Mouse (Mus musculus): ENCODE data around the gene Ppm1m. TPM values are rescaled to one million over a fixed set of nuclear protein-coding genes. Genes with fewer than 3 reads are reported as not detected.

Ppm1m gene
- total and polyA plus RNA-seq, 2 experiments from 2014 or later, result 16.2 to 18.5 TPM

GRCm38 (mm10) chr9:106193930-106194807 lies 5.4 kb downstream of the Ppm1m start:
- 88% methylated on average over 8 of the region's 8 CpGs for WGBS
- H3K27ac ChIP-seq (ENCODE audit: low read depth, low read length), result no peak overlapping the region

GRCm38 (mm10) chr9:106192998-106193397 lies 6.5 kb downstream of the Ppm1m start:
- 100% methylated on average over 1 of the region's 1 CpGs for WGBS
- no peak for ATAC-seq (ENCODE audit: low FRiP score)

More at GRCm38 (mm10) chr9:106193930-106194807, 5.4 kb downstream of the Ppm1m start:
- ATAC-seq (ENCODE audit: low FRiP score), result no peak
- no peaks in the 10 kb centered on the region for H3K9me3 ChIP-seq (ENCODE audit: low read length)
- peaks cover 27% of the 10 kb centered on the region for H3K36me3 ChIP-seq (ENCODE audit: insufficient read depth, low read length)
- no peaks in the 10 kb centered on the region for H3K27me3 ChIP-seq (ENCODE audit: insufficient read depth, low read length)
- H3K4me2 ChIP-seq (ENCODE audit: low read depth, low read length, poor library complexity, severe bottlenecking), result no peak overlapping the region
- no peak for TF ChIP-seq CTCF (IDR thresholded peaks at IDR 0.05)
- H3K9ac ChIP-seq (replicated peaks; ENCODE audit: low read length, poor library complexity, severe bottlenecking), result no peak overlapping the region
- no peaks in the 10 kb centered on the region; the same call in 1 of the 2 replicates for H3K4me1 ChIP-seq (ENCODE audit: insufficient read depth, low read length)
- no peak for DNase-seq (ENCODE audit: low spot score)
- no peak overlapping the region for H3K4me3 ChIP-seq (ENCODE audit: low read depth, low read length)

GRCm38 (mm10) chr9:106192024-106192423 lies 7.5 kb downstream of the Ppm1m start:
- H3K36me3 ChIP-seq (ENCODE audit: insufficient read depth, low read length), result peaks cover 48% of the 10 kb centered on the region
- no peaks in the 10 kb centered on the region for H3K27me3 ChIP-seq (ENCODE audit: insufficient read depth, low read length)
- H3K9ac ChIP-seq (replicated peaks; ENCODE audit: low read length, poor library complexity, severe bottlenecking), result no peak overlapping the region
- no peaks in the 10 kb centered on the region; the same call in 1 of the 2 replicates for H3K4me1 ChIP-seq (ENCODE audit: insufficient read depth, low read length)
- H3K27ac ChIP-seq (ENCODE audit: low read depth, low read length), result no peak overlapping the region
- WGBS, result 95% methylated on average over 8 of the region's 8 CpGs
- H3K9me3 ChIP-seq (ENCODE audit: low read length), result no peaks in the 10 kb centered on the region
- no peak overlapping the region for H3K4me2 ChIP-seq (ENCODE audit: low read depth, low read length, poor library complexity, severe bottlenecking)
- no peak for TF ChIP-seq CTCF (IDR thresholded peaks at IDR 0.05)
- DNase-seq (ENCODE audit: low spot score) (no peak), ATAC-seq (ENCODE audit: low FRiP score) (no peak)
- H3K4me3 ChIP-seq (ENCODE audit: low read depth, low read length), result no peak overlapping the region

More at GRCm38 (mm10) chr9:106192998-106193397, 6.5 kb downstream of the Ppm1m start:
- H3K27ac ChIP-seq (ENCODE audit: low read depth, low read length), result no peak overlapping the region
- no peaks in the 10 kb centered on the region for H3K27me3 ChIP-seq (ENCODE audit: insufficient read depth, low read length)
- DNase-seq (ENCODE audit: low spot score), result no peak
- no peaks in the 10 kb centered on the region; the same call in 1 of the 2 replicates for H3K4me1 ChIP-seq (ENCODE audit: insufficient read depth, low read length)
- H3K4me2 ChIP-seq (ENCODE audit: low read depth, low read length, poor library complexity, severe bottlenecking), result no peak overlapping the region
- no peak overlapping the region for H3K9ac ChIP-seq (replicated peaks; ENCODE audit: low read length, poor library complexity, severe bottlenecking)
- TF ChIP-seq CTCF (IDR thresholded peaks at IDR 0.05), result no peak
- H3K9me3 ChIP-seq (ENCODE audit: low read length), result no peaks in the 10 kb centered on the region
- no peak overlapping the region for H3K4me3 ChIP-seq (ENCODE audit: low read depth, low read length)
- H3K36me3 ChIP-seq (ENCODE audit: insufficient read depth, low read length), result peaks cover 38% of the 10 kb centered on the region

- H3K27me3 ChIP-seq (ENCODE audit: insufficient read depth, low read length), result no peaks in the 10 kb centered on the region
- peaks cover 54% of the 10 kb centered on the region for H3K36me3 ChIP-seq (ENCODE audit: insufficient read depth, low read length)
- no peaks in the 10 kb centered on the region; the same call in 1 of the 2 replicates for H3K4me1 ChIP-seq (ENCODE audit: insufficient read depth, low read length)
- DNase-seq (ENCODE audit: low spot score) (no peak), ATAC-seq (ENCODE audit: low FRiP score) (no peak)
- no peak overlapping the region for H3K4me2 ChIP-seq (ENCODE audit: low read depth, low read length, poor library complexity, severe bottlenecking)
- WGBS, result 93% methylated on average over 1 of the region's 1 CpGs
- H3K27ac ChIP-seq (ENCODE audit: low read depth, low read length), result no peak overlapping the region
- no peak for TF ChIP-seq CTCF (IDR thresholded peaks at IDR 0.05)
- H3K4me3 ChIP-seq (ENCODE audit: low read depth, low read length), result no peak overlapping the region
- H3K9ac ChIP-seq (replicated peaks; ENCODE audit: low read length, poor library complexity, severe bottlenecking), result no peak overlapping the region
- no peaks in the 10 kb centered on the region for H3K9me3 ChIP-seq (ENCODE audit: low read length)
These were observed 8.2 kb downstream of the Ppm1m start for GRCm38 (mm10) chr9:106191355-106191754.

GRCm38 (mm10) chr9:106183996-106184395 lies 15.6 kb downstream of the Ppm1m start:
- 94% methylated on average over 5 of the region's 5 CpGs for WGBS
- Histone ChIP-seq H3K27me3 (ENCODE audit: insufficient read depth, low read length) (no peaks in the 10 kb centered on the region), H3K9ac (replicated peaks; ENCODE audit: low read length, poor library complexity, severe bottlenecking) (no peak overlapping the region), H3K4me3 (ENCODE audit: low read depth, low read length) (no peak overlapping the region), H3K36me3 (ENCODE audit: insufficient read depth, low read length) (peaks cover 80% of the 10 kb centered on the region), H3K4me1 (ENCODE audit: insufficient read depth, low read length) (no peaks in the 10 kb centered on the region), H3K4me2 (ENCODE audit: low read depth, low read length, poor library complexity, severe bottlenecking) (no peak overlapping the region), H3K9me3 (ENCODE audit: low read length) (no peaks in the 10 kb centered on the region), H3K27ac (ENCODE audit: low read depth, low read length) (no peak overlapping the region)
- ATAC-seq (ENCODE audit: low FRiP score) (no peak), DNase-seq (ENCODE audit: low spot score) (no peak)
- no peak for TF ChIP-seq CTCF (IDR thresholded peaks at IDR 0.05)

GRCm38 (mm10) chr9:106182146-106182545 lies 17.4 kb downstream of the Ppm1m start:
- Histone ChIP-seq H3K27ac (ENCODE audit: low read depth, low read length) (no peak overlapping the region), H3K36me3 (ENCODE audit: insufficient read depth, low read length) (peaks cover 68% of the 10 kb centered on the region), H3K4me2 (ENCODE audit: low read depth, low read length, poor library complexity, severe bottlenecking) (no peak overlapping the region), H3K4me1 (ENCODE audit: insufficient read depth, low read length) (no peaks in the 10 kb centered on the region), H3K4me3 (ENCODE audit: low read depth, low read length) (no peak overlapping the region), H3K27me3 (ENCODE audit: insufficient read depth, low read length) (no peaks in the 10 kb centered on the region), H3K9me3 (ENCODE audit: low read length) (no peaks in the 10 kb centered on the region), H3K9ac (replicated peaks; ENCODE audit: low read length, poor library complexity, severe bottlenecking) (no peak overlapping the region)
- TF ChIP-seq CTCF (IDR thresholded peaks at IDR 0.05), result no peak
- ATAC-seq (ENCODE audit: low FRiP score), result no peak
- DNase-seq (ENCODE audit: low spot score), result no peak
- 95% methylated on average over 4 of the region's 4 CpGs for WGBS
